Mouse (Mus musculus): ENCODE measurements at regions not wholly inside any gene's neighbourhood (a gene's known extent, or its start where the extent isn't known, plus 50 kb on each side); places are given as distances from the start of the nearest gene placed in this dataset.
"Not testable (repeated sequence)": the region's sequence is repeated elsewhere in the genome, so short reads cannot be mapped to it uniquely, and the experiment has no call there.

DNA sequence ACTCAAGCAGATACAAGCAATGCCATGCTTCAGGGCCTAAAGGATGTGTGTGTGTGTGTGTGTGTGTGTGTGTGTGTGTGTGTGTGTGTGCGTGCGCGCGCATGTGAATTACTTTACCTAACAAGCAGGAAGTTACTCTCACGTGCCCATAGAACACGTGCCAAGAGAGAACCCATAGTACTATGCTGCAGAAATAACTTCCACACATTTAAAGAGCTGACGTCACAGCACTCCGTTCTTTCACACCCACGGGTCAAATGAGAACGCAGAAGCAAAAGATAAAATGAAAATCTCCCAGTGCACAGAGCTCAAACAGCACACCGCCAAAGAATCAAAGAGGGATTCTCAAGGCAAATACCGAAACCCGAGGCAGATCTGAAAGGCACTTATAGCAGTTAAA, 195.9 kb downstream of the Unc5cl start:
- no peak for DNase-seq (ENCODE audit: low read depth, low spot score)

DNA sequence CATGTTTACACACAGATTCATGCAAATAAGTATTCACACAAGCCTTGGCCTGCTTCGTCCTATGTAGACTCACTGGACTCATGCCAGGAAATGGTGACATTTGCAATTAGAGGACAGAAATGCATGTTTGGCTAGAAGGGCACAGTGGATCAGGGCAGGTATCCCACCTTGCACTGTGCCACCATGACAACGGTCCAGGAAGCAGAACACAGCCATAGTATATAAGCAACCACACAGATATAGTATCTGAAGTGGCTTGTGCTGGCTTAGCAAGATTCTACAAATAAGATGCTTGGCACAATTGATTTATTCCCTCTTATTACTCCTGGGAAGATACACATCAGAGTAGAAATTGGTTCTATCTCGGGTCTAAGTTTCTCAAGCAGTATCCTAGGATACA, 218.0 kb downstream of the Unc5cl start:
- no peak for DNase-seq (ENCODE audit: low read depth, low spot score)

DNA sequence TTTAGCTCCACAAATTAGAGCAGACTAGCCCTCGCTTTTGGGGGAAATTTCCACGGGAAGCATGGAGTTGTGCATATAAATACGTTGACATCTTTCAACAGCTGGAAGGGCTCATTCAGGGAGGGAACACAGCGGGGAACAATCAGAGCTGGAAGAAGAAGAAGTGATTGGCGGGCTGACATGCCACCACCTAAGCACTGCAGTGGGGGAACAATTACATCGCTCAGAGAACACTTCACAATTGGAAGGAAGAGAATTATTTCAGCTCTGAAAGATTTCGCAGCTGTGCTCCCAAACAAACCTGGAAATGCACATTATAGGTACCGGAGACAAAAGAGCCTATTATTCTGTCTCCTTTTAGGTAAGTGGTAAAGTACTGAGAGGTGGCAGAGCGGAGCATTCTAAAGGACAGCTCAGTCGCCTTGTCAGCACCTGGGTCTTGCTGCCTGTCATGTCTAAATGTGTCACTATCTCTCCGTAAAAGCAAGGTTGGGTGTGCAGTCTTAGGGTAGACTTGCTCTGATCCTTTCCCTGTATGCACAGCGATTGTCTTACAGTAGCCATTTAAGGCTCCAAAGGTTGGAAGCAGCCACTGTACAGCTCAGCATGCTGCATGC, 223.6 kb downstream of the Unc5cl start:
- DNase-seq (ENCODE audit: low read depth, low spot score) = no peak

DNA sequence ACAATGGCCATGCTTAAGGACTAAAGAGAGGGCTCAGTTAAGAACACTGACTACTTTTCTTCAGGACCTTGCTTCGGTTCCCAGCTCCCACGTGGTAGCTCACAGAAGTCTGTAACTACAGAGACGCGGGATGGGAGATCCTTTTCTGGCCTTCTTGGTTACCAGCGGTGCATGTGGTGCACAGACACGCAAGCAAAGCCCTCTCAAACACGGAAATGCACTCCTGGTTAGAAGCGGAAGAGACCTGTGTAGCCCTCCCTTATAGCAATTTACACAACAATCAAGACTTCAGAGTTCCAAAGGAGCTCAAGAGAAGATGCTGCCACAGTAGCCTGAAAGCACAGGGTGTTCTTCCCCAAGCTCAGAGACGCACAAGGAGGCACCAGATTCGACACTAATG, 225.6 kb downstream of the Unc5cl start:
- DNase-seq (ENCODE audit: low read depth, low spot score) = no peak

DNA sequence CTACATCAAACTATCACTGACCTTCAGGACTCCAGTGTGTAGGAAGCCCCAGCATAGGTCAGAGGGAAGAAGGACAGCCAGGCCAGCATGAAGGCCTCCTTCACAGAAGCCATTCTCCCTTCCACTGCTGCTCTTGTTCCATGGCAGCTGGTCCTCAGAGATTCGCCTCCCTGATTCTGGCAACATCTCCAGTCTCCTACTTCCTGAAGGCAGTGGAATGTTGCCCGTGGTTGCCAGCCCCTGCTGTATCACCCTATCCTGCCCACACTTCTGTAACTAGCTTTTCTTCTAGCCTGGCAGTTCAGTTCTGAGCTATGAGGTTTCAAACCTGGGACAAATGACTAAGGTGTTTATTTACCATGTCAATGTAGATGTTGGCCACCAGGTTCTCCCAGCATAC, 234.2 kb downstream of the Unc5cl start:
- no peak for DNase-seq (ENCODE audit: low read depth, low spot score)

DNA sequence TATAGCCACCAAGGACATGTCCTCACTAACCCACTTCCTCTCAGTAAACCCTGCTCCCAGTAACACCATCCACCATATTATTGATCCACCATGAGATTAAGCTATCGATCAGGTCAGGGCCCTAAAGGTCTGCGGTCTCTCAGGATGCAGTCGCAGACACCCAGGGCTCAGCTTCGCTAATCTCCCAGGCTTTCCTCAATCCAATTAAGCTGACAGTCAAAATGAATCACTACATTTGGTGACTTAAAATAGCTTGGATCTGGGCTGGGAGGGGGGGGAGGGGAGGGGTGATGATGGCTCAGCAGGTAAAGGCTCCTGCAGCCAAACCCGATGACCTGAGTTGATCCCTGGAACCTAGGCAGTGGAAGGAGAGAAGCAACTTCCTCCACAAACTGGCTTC, 233.7 kb upstream of the Lrfn2 start:
- no peak for DNase-seq (ENCODE audit: low read depth, low spot score)

DNA sequence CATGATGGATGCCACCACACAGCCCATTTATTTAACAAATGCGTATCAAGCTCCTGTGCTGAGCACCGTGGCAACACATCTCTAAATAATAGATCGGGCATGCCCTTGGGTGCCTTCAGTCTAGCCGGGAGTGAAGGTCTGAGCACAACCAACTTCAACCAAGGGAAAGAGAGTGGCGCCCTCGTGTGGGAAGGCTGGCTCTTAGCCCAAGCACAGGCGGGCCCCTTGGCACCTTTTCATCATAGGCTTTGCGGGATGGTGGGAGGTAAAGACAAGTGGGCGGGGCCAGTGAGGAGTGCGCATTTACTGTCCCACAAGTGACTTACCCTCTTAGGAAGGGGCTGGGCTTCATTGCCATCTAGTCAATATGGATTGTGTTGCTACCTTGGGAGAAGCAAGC, 231.6 kb upstream of the Lrfn2 start:
- no peak for DNase-seq (ENCODE audit: low read depth, low spot score)

DNA sequence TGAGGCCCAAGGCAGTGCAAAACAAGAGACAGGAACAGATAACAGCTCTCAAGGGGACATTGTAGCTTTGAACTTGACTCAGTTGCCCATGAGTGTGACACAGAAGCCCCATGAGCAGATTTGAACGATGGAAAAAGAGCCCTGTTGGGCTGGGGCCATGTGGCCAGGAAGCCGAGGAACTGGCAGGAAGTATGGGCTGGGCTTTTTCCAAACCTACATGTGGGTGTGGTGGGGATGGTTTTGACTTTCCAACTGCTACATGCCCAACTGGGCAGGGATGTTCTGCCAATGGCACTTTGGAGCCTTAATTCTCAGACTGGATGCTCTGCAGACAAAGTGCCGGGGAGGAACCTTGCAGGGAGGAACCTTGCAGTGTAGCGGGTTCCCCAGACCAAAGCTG, 211.7 kb upstream of the Lrfn2 start:
- no peak for DNase-seq (ENCODE audit: low read depth, low spot score)

DNA sequence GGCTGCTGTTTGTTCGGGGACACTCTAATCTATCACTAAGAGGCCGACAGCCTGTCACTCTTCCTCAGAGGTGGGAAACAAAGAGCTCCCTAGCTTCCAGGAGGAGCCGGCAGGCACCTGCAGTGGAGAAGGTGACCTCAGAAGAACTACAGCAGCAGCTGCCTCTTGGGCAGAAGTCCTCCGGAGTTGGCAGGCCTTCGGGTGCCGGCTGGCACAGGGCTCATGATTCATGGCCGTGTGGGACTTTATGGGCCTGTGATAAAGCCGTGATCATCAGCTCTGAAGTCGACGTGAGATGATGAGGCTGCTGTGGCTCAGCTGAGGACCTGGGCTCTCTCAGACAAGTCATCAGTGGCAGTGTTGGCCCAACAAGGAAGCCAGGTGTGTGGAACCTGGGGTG, 208.9 kb upstream of the Lrfn2 start:
- DNase-seq (ENCODE audit: low read depth, low spot score) = no peak

DNA sequence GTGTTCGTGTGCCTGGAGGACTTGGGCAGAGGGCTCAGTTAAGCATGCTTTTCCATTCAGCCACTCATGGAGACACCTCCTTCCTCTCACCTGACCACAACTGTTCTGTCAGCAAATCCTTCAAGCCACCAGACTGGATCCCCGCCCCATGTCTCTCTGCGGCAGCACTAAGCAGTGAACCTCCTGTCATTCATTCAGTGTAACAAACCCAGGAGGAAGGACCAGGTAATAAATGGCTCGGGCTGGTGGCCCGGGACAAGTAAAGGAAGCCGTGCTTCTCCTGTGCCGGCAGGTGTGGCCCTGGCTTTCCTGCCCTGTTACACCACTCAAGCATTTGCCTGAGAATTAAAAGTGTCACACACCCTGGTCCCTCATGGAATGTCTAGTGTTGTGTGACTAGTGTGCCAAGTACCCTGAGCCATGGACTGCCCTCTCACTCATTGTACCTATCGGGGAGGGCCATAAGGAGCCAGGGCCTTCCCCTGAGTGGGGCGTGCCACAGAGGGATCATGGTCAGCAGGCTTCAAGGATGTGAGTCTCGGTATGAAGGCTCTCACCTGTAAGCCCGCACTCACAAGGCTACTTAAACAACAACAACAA, 207.6 kb upstream of the Lrfn2 start:
- DNase-seq (ENCODE audit: low read depth, low spot score) = no peak

DNA sequence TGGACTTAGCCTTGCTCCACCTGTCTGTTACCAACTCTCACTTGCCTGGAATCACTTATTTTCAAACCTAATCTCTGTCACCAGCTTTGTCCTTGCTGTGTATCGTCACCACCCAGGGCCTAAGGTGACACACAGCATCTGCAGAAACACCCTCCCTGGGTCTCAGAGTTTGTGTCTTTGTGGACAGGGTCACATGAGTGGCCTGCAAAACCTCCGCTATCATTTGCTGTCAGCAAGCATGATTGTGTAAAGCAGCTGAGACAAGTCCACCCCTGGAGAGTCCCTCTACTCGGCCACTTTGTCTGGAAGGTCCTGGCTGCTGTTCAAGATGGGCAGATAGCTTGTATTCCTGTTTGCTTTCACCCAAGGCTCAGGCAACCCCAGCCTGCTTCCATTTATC, 205.7 kb upstream of the Lrfn2 start:
- no peak for DNase-seq (ENCODE audit: low read depth, low spot score)

DNA sequence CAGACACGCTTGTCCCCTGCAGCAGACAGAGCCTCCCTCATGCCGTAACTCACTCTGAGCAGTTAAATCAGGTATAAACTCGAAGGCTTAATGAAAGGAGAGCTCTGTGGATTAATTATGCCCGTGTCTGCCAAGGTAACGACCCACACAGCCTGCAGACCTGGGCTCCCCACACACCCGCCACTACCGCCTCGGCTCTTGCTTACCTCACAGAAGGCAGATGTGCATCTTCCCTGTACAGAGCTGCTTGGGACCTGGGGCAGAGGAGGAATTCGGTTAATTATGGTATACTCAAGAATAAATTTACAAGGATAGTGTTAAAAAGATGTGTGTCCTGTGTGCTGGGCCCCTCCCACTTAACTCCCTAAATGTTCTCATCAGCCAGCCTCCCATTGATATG, 198.4 kb upstream of the Lrfn2 start:
- DNase-seq (ENCODE audit: low read depth, low spot score) = no peak

DNA sequence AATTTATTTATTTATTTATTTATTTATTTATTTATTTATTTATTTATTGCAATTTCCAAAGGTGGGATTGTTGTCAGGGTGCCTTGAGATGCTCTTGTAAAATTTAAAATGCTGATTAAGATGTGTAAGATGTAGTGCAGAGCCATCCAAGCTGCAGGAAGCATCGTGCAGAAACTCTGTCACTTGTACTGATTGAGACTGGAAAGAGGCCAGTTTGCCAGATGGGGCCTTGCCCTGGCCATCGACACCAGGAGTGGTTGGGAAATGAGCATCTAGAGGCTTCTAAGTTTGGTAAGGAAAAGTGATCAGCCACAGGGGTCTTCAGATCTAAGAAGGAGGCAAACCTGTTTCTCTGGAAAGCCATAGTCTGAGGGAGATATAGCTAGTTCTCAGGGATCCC, 195.0 kb upstream of the Lrfn2 start:
- DNase-seq (ENCODE audit: low read depth, low spot score) = not testable (repeated sequence)

DNA sequence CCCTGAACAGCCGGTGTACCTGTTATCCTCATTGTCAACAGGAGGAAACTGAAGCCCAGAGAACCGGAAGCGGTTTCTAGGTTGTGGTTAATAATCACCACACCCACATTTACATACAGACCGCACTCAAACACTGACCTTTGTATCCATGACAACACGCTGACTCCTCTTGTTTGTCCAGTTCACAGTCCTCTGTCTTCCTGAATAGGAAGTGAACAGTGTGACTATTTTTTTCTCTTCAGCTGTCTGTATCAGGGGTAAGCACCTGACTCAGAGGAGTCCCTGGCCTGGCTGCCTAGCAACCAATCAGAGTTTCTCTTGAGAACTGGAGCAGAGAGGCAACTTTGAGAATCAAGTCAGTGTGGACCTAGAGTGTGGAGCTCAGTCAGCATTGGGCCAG, 193.5 kb upstream of the Lrfn2 start:
- DNase-seq (ENCODE audit: low read depth, low spot score) = no peak

DNA sequence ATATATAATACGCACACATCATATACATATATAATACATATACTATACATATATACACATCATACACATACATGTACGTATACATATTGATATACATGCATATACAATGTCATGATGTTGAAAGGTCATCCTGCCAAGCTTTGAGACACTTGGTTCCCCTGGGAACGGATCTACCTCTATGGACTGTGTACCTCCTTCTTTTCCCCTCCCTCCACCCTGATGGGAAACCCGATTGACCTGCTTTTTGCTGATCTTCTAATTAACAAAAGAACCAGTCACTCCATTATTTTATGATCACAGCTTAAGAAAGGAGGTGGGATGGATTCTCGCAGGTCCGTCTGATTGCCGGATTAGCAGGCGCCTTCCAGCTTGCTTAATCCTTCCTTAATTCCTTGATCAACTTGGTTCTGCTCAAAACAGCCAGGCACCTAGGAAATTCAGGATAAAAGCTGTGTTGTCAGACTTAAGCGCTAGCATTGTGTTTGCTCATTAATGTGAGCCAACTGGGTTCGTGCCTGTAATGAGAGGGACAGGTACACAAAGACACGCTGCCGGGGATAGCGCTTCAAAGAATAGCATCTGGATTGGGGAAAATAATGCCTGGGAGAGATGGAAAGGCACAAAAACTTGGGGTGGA, 189.3 kb upstream of the Lrfn2 start:
- DNase-seq (ENCODE audit: low read depth, low spot score) = no peak

DNA sequence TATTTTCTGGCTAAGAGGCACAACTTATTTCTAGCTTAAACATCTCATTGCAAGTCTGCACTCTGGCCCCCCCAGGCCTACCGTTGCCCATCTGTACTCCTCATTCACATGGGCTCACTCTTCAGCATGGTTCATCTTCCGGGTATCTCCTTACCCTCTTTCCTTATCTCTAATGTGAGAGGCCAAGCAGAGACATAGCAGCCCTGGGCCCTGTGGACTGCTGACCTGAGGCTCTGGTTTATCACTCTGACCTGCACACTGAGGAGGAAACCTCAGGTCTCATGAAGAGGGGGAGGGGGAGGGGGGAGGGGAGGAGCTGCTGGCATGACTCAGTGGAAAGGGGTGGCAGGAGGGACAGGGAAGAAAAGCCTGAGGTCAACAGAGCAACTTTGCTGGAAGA, 162.1 kb upstream of the Lrfn2 start:
- no peak for DNase-seq (ENCODE audit: low read depth, low spot score)

DNA sequence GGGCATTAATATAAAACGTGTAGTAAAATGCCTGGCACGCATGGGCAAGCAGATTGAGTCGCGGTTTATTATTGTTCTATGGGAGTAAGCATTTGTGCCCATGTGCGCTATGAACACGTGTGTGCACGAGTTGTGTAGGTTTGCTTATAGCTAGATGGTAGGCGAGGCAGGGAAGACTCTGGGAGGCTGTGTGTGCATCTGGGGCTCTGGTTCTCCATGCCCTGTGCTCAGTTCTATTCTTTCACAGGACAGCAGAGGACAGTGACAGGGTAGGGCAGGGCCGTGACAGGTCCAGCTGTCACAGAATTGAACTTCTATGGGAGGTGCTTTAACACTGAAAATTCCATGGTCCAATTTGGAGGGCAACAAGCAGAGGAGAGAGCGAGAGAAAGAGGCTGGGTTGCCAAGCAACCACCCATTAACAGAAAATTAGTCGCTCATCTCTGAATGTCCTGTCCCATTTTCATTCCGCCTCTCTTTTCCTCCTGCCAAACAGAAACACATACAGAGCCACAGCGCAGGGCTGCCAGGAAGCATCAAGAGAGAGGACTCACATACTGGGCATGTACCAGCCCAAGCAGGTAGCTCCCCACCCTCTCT, 160.4 kb upstream of the Lrfn2 start:
- DNase-seq (ENCODE audit: low read depth, low spot score) = no peak

DNA sequence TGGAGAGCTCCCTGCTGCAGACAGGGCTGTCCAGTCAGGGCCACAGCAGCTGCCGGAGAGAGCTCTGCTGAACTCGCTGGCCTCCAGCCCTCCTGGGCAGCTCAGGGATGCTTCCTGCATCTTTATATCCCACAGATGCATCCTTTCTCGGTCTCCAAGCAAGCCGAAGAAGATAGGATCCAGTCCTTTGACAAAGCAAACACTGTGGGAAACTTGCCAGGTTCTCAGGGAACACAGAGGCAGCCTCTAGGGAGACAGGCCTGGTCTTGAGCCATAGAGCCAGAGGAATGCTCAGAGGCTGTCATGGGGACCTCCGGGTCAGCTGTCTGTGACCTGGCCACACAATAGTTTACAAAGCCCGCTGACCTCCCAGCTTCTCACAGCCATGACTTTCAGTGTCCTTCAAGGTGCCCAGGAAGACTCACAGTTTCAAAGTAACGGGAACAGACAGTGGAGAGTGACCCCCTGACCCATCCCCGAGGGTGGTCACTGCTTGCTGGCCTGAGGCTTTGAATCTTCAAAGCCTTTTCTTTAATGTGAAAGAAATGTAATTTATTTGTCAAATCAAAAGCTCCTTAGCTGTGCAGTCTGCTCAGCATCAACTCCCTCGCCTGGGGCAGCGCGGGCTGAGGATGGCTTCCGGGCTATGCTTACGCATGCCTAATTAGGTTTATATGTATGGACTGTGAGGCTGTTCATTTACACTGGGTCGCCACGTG, 157.8 kb upstream of the Lrfn2 start:
- peak; percentile 25 for DNase-seq (ENCODE audit: low read depth, low spot score)

DNA sequence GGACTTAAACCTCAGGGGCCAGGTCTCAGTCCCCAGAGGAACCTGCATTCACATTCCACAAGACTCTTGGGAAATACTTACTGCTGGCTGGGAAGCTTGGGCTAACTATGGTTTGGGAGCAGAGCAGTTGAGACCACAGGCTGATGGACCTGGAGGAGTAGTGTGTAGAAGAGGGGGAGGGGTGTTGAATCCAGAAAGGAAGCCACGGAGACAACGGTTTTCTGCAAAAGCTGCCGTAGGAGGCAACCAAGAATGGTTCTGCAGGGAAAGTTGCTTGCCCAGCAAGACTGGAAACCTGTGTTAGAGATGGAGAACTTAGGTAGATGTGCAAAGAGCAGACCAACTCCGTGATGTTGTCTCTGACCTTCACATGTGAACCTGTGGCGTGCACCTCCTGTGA, 156.7 kb upstream of the Lrfn2 start:
- no peak for DNase-seq (ENCODE audit: low read depth, low spot score)

DNA sequence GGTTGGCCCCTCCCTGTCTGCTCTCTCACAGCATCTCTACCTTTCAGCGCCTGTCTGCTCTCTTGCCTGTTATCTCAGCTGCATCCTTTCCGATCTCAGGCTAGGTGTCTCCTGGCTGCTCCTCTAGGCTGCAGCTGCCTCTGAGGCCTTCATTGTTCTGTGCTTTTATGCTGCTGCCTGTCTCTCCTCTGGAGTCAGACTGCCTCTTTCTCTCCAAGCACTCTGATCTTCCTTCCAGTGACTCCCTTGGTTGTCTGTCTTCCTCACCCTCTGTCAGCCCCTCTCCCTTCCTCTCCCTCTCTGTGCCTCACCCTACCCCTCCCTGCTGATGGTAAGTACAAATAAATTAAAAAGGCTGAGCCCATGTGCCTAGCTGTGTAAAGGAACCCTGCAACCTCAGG, 155.7 kb upstream of the Lrfn2 start:
- no peak for DNase-seq (ENCODE audit: low read depth, low spot score)

DNA sequence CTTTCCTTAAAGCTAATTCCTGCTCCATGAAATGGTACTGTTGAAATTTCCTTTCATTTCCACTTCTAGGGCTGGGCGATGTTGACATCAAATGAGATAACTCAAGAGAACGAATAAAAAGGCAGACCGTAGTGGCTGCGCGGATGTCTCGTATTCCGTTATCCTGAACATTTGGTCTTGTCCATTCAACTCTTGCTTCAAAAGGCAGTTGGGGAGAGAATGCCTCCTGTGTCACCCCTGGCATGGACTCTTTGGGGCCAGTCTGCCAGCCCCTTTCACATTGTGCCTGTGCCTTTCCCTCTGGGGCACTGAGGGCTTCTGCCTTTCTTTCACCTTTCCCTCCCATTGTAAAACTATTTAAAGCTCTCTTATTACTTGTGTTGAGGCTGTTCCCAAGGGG, 152.0 kb upstream of the Lrfn2 start:
- DNase-seq (ENCODE audit: low read depth, low spot score) = no peak

DNA sequence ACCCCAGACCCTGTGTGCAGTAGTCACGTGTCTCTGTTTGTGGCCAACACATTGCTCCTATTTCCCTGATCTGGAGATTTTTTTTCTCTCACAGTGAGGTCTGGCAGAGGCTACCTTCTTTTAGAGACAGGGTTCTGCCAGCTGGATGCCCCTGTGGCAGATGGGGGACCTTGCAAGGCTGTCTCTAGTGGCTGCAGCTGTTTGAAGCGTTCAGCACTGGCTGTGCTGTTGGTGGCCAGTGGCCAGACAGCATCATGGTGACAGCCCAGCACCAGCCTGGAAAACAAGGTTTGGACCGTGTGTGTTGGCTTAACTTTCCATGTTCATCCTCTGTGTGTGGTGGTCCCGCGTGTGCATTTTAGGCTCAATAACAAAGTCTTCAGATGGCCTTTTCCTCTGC, 147.8 kb upstream of the Lrfn2 start:
- peak; percentile 5 for DNase-seq (ENCODE audit: low read depth, low spot score)

DNA sequence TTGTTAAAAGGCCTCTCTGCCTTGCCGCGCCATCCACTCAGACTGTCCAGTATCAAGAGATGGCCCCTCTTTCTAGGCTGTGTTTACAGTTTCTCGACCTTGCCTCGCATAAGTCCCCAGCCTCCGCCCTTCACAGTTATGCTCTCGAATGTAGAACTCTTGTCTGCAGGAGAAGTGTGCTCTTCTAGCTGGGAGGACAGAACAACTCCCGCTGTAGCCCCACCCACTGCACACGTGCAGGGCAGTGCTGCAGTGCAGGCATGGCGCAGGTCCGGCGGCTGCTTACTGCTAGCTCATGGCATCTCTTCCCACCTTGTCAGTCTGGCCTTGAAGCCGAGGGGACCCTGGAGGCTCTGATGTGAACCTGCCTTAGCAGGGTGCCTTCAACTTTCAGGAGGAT, 145.7 kb upstream of the Lrfn2 start:
- no peak for DNase-seq (ENCODE audit: low read depth, low spot score)
